Mouse (Mus musculus): ENCODE data around the gene Zfp277. TPM values are rescaled to one million over a fixed set of nuclear protein-coding genes. Genes with fewer than 3 reads are reported as not detected.

The Zfp277 gene
- total RNA-seq, 2 experiments from 2014 or later = 12.0 to 13.6 TPM

DNA sequence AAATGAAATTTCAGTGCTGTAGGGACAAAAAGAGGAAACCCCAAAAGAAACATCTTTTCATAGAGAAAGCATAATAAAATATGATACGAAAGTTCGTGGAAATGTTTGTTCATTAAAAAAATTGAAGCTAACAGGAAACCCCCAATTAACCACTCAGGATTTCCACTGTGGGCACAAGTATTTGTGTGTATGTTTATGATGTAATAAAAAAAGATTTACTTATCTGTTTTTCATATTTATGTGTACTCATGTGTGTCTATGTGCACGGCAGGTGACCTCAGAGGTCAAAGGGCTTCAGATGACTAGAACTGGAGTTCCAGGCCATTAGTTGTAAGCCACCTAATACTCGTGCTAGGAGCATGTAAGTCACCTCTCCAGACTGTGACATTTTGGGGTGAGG is 173.0 kb downstream of the Zfp277 start:
- intact Hi-C loops (cut with DNase I) = no loop called here
- DNase-seq = no peak

DNA sequence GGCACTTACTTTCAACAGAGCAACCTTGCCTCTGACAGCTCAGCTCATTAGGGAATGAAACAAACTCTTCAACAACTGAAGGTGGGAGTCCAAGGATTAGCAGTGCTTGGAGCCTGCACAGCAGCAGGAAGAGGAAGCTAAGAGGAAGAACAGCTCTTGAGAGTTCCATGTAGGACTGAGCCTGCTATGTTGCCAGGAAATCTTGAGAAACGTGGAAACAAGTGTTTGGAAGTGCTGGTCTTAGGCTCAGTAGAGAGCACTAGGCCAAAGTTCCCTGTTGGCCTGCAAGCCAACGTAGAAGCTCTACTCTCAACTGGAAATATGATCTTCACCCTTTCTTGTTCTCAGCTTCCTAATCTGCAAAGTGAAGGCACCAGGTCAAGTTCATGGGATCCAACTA is 177.4 kb downstream of the Zfp277 start:
- intact Hi-C loops (cut with DNase I) = no loop called here

More for the DNA sequence above, 177.4 kb downstream of the Zfp277 start:
- DNase-seq = no peak

Other genes with a start within 250 kb of the Zfp277 start
- 10 to 100 TPM; 40.4 to 47.6 TPM for gene Lsmem1, start 246.4 kb downstream of the Zfp277 start, total RNA-seq (2021)
- 10 to 100 TPM; 87.2 to 89.6 TPM for gene Ifrd1, start 197.4 kb downstream of the Zfp277 start, total RNA-seq (2021)
- 10 to 100 TPM; 11.2 to 11.7 TPM for gene Dock4, start 50 bp upstream of the Zfp277 start, total RNA-seq (2021)